Mouse (Mus musculus) erythroblast, embryonic 14.5 days (primary cell): ENCODE measurements at regions not wholly inside any gene's neighbourhood (a gene's known extent, or its start where the extent isn't known, plus 50 kb on each side); places are given as distances from the start of the nearest gene placed in this dataset.

Experiments used
- GATA1 ChIP-seq: IDR thresholded peaks from 2 replicates; pipeline ENCODE4 v1.6.1; 2012; ENCODE audit warnings: low read length, inconsistent platforms, mixed read lengths
- TAL1 ChIP-seq: IDR thresholded peaks from 3 replicates; pipeline ENCODE4 v1.6.1; 2012; ENCODE audit warnings: low read length, inconsistent platforms, mixed read lengths

- TF ChIP-seq TAL1 (no peak), GATA1 (no peak)
Measured at GRCm38 (mm10) chr11:111212038-111212701, 146.2 kb downstream of the Kcnj2 start.
